ENCODE assay signal across 9 mouse cellular contexts in genomic region chr5:45173035-45173755, GRCm38 (mm10).
DNase-seq lines count a peak whose midpoint lies in the region; ATAC-seq and TF ChIP-seq lines count a peak whose summit lies in the region.
"Had no signal": no experiment of that assay in that cellular context is flagged by ENCODE, and none has a peak within 500 bp of the region (broad histone marks: within the 10 kb centered on the region; RNA-seq: fewer than 3 reads in every experiment).

No protein-coding gene starts in this region.

- H3K36me3 ChIP-seq in heart, embryonic 10.5 days: no peaks in the 10 kb centered on the region
- no peaks in the 10 kb centered on the region for H3K36me3 ChIP-seq in lung, embryonic 16.5 days (ENCODE audit: control insufficient read depth, insufficient read depth, low read length)
- H3K36me3 ChIP-seq in liver, postnatal 0 days (replicated peaks; ENCODE audit: insufficient read depth, low read length): no peaks in the 10 kb centered on the region

- H3K4me1 ChIP-seq in heart, embryonic 10.5 days: no peaks in the 10 kb centered on the region
- no peaks in the 10 kb centered on the region; the same call in 1 of the 2 replicates for H3K4me1 ChIP-seq in lung, embryonic 16.5 days (replicated peaks; ENCODE audit: control insufficient read depth, insufficient read depth, low read length)
- H3K4me1 ChIP-seq in liver, postnatal 0 days (ENCODE audit: insufficient read depth): no peaks in the 10 kb centered on the region

- H3K4me2 ChIP-seq in lung, embryonic 16.5 days (ENCODE audit: low read depth, low read length): no peak overlapping the region
- no peak overlapping the region for H3K4me2 ChIP-seq in liver, postnatal 0 days (ENCODE audit: low read depth, low read length)

- no peaks in the 10 kb centered on the region for H3K27me3 ChIP-seq in heart, embryonic 10.5 days (ENCODE audit: insufficient read depth, poor library complexity, severe bottlenecking)
- no peaks in the 10 kb centered on the region for H3K27me3 ChIP-seq in lung, embryonic 16.5 days (ENCODE audit: control insufficient read depth, insufficient read depth, low read depth, low read length)
- H3K27me3 ChIP-seq in liver, postnatal 0 days (ENCODE audit: insufficient read depth, low read length): no peaks in the 10 kb centered on the region

- intact Hi-C loops in heart, postnatal 14 days (cut with DNase I): no loop called here

- H3K4me3 ChIP-seq in heart, embryonic 10.5 days: no peak overlapping the region
- no peak overlapping the region for H3K4me3 ChIP-seq in lung, embryonic 16.5 days (ENCODE audit: low read length)
- no peak overlapping the region for H3K4me3 ChIP-seq in liver, postnatal 0 days (ENCODE audit: low read depth, low read length)

- H3K27ac ChIP-seq in heart, embryonic 10.5 days: no peak overlapping the region
- no peak overlapping the region for H3K27ac ChIP-seq in lung, embryonic 16.5 days (ENCODE audit: low read length)
- no peak overlapping the region for H3K27ac ChIP-seq in liver, postnatal 0 days (ENCODE audit: low read depth)

- no peak for TF ChIP-seq CTCF in liver, postnatal 0 days (IDR thresholded peaks at IDR 0.05; ENCODE audit: low read depth)

- peak; percentile 52; the same call in 1 of the 2 replicates for ATAC-seq in lung, embryonic 16.5 days (ENCODE audit: low read depth)
- ATAC-seq in liver, postnatal 0 days: no peak

- DNase-seq in heart, postnatal 14 days: peak; percentile 5 to 7
- DNase-seq in heart, embryonic 10.5 days (ENCODE audit: low spot score): no peak
- DNase-seq in 416B (ENCODE audit: low read depth): peak; percentile 85
- peak; percentile 12 for DNase-seq in brain, adult 2 months (ENCODE audit: low read depth, low spot score)
- no peak for DNase-seq in cerebellum, postnatal 10 days
- DNase-seq in cerebellum, adult 9-11 months: no peak
- no peak for DNase-seq in liver, postnatal 0 days
- DNase-seq: kidney, adult 11 months had no signal

- no peaks in the 10 kb centered on the region for H3K9me3 ChIP-seq in heart, embryonic 10.5 days
- H3K9me3 ChIP-seq in lung, embryonic 16.5 days (ENCODE audit: control insufficient read depth, low read length): no peaks in the 10 kb centered on the region
- H3K9me3 ChIP-seq in liver, postnatal 0 days (ENCODE audit: low read length): no peaks in the 10 kb centered on the region

- H3K9ac ChIP-seq in lung, embryonic 16.5 days (ENCODE audit: low read length): no peak overlapping the region
- H3K9ac ChIP-seq in liver, postnatal 0 days (replicated peaks): no peak overlapping the region

- no peak for TF ChIP-seq EP300 in liver, postnatal 0 days (IDR thresholded peaks at IDR 0.05; ENCODE audit: low read depth)

- 82% methylated on average over 8 of the region's 8 CpGs for WGBS in heart, embryonic 10.5 days
- WGBS in lung, embryonic 16.5 days: 51% methylated on average over 8 of the region's 8 CpGs
- WGBS in liver, postnatal 0 days (ENCODE audit: insufficient replicate concordance): 80% methylated on average over 8 of the region's 8 CpGs

Comparison
In these comparisons a context has a peak if more than half of its experiments do, and no peak if none do; other contexts are left out.
1. DNase-seq: peak in heart, postnatal 14 days (2 of 2), 416B (single experiment) and brain, adult 2 months (single experiment); none in heart, embryonic 10.5 days (single experiment), cerebellum, postnatal 10 days (0 of 2), cerebellum, adult 9-11 months (single experiment) and liver, postnatal 0 days (single experiment).